Mouse (Mus musculus): Measurements from ENCODE around the gene Flad1.

- TF ChIP-seq CTCF (IDR thresholded peaks at IDR 0.05; ENCODE audit: extremely low read depth, insufficient read depth, low read length) (no peak), POLR2A (IDR thresholded peaks at IDR 0.05; ENCODE audit: extremely low read depth, insufficient read depth, low read length) (no peak)
These were observed 23.4 kb downstream of the Flad1 start for GRCm38 (mm10) chr3:89388134-89388881.
